Mouse (Mus musculus): ENCODE measurements around the gene Gm49358. TPM values are rescaled to one million over a fixed set of nuclear protein-coding genes. Genes with fewer than 3 reads are reported as not detected.

Gene Gm49358
- polyA plus RNA-seq, 1 experiment from 2014 or later: not detected

GRCm38 (mm10) chr10:86761722-86762383 lies 1.9 kb upstream of the Gm49358 start:
- H3K9me3 ChIP-seq (replicated peaks): 0 out of 2 replicates have a peak, but pooled peaks cover 5% of the 10 kb centered on the region
- no peaks in the 10 kb centered on the region for H3K36me3 ChIP-seq (ENCODE audit: poor library complexity, severe bottlenecking)
- no peak overlapping the region for H3K27ac ChIP-seq
- no peaks in the 10 kb centered on the region for H3K27me3 ChIP-seq
- no peak overlapping the region for H3K9ac ChIP-seq
- WGBS: 53% methylated on average over 7 of the region's 7 CpGs
- no peak overlapping the region for H3K4me2 ChIP-seq
- no peak overlapping the region for H3K4me3 ChIP-seq
- no peaks in the 10 kb centered on the region for H3K4me1 ChIP-seq
- peak; percentile 77 for ATAC-seq

DNA sequence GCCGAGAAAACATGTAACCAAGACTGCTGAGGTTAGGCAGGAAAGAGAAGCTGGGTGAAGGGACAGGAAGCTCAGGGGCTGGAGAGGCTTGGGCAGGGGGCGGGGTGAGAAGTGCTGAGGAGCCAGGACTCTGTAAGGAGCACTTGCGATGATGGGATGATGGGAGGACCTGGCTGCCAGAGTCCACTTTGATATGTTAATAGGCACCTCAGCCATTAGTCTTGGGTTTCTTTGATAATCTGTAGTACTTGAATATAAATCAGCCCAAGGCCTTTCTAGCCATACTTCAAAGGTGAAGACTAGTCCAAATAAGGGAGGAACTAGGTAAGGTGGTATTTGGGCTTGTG lies 1.4 kb upstream of the Gm49358 start:
- 0 out of 2 replicates have a peak, but pooled peaks cover 5% of the 10 kb centered on the region for H3K9me3 ChIP-seq (replicated peaks)
- no peak overlapping the region for H3K4me2 ChIP-seq
- no peak for ATAC-seq
- H3K36me3 ChIP-seq (ENCODE audit: poor library complexity, severe bottlenecking): no peaks in the 10 kb centered on the region
- H3K27ac ChIP-seq: no peak overlapping the region
- no peaks in the 10 kb centered on the region for H3K27me3 ChIP-seq
- no peak overlapping the region for H3K4me3 ChIP-seq
- no peak overlapping the region for H3K9ac ChIP-seq
- WGBS: 69% methylated on average over 3 of the region's 3 CpGs
- H3K4me1 ChIP-seq: no peaks in the 10 kb centered on the region

- 86% methylated on average over 4 of the region's 4 CpGs for WGBS
- Histone ChIP-seq H3K4me2 (no peak overlapping the region), H3K4me1 (peaks cover 19% of the 10 kb centered on the region), H3K4me3 (no peak overlapping the region), H3K36me3 (ENCODE audit: poor library complexity, severe bottlenecking) (no peaks in the 10 kb centered on the region), H3K27me3 (no peaks in the 10 kb centered on the region), H3K27ac (no peak overlapping the region), H3K9me3 (replicated peaks) (0 out of 2 replicates have a peak, but pooled peaks cover 5% of the 10 kb centered on the region), H3K9ac (no peak overlapping the region)
- no peak for ATAC-seq
Measured at GRCm38 (mm10) chr10:86765344-86765966, 1.7 kb downstream of the Gm49358 start.

DNA sequence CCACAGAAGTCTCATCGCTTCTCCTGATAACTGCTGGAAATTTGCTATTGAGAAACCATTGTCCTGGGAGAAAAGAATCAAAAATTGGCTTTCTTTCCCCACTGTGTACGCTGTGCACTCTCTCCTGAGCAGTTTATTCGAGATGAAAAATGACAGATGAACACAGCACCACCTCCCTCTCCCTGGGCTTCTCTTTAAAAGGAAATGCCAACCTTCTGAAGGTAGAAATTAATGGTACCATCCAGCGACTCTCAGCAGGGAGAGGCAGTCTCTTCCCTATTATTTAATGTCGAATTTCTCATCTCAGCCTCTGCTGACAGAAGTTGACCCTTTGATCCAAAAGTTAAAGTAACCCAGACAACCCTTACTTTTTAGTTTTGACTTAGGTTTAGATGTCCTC lies 5.4 kb downstream of the Gm49358 start:
- Histone ChIP-seq H3K9ac (no peak overlapping the region), H3K9me3 (replicated peaks) (no peaks in the 10 kb centered on the region), H3K27me3 (no peaks in the 10 kb centered on the region), H3K27ac (peak overlapping the region; percentile 55), H3K4me1 (peaks cover 23% of the 10 kb centered on the region), H3K4me3 (no peak overlapping the region), H3K4me2 (0 out of 2 replicates have a peak overlapping the region, but pooled peaks have one; percentile 24), H3K36me3 (ENCODE audit: poor library complexity, severe bottlenecking) (no peaks in the 10 kb centered on the region)
- 58% methylated on average over 5 of the region's 5 CpGs for WGBS
- ATAC-seq: peak; percentile 46

DNA sequence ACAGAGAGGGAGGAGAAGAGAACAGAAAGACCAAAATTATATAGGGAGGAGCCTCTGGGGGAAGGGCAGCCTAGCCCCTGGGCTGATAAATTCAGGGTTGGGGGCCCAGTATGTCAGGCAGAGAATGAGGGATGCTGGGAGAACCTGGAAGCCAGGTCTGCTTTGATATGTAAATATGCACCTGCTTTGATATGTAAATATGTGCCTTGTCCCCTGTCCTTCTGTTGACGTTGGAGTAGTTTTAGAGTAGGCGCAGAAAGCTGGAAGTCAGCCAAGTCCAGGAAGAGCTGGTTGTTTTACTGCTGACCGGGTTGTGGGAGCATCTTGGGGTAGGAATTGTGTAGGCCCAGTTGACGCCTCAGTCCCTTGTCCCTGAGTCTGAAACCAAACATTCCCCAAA lies 6.0 kb downstream of the Gm49358 start:
- H3K9me3 ChIP-seq (replicated peaks): no peaks in the 10 kb centered on the region
- H3K4me2 ChIP-seq: peak overlapping the region; percentile 24; the same call in 1 of the 2 replicates
- WGBS: 9% methylated on average over 4 of the region's 4 CpGs
- no peak overlapping the region for H3K4me3 ChIP-seq
- no peaks in the 10 kb centered on the region for H3K36me3 ChIP-seq (ENCODE audit: poor library complexity, severe bottlenecking)
- H3K9ac ChIP-seq: no peak overlapping the region
- peak; percentile 80 for ATAC-seq
- peak overlapping the region; percentile 55 for H3K27ac ChIP-seq
- H3K4me1 ChIP-seq: peaks cover 23% of the 10 kb centered on the region
- H3K27me3 ChIP-seq: no peaks in the 10 kb centered on the region

- Histone ChIP-seq H3K9me3 (replicated peaks) (no peaks in the 10 kb centered on the region), H3K9ac (no peak overlapping the region), H3K4me2 (no peak overlapping the region), H3K4me3 (no peak overlapping the region), H3K4me1 (peaks cover 23% of the 10 kb centered on the region), H3K27ac (no peak overlapping the region), H3K36me3 (ENCODE audit: poor library complexity, severe bottlenecking) (no peaks in the 10 kb centered on the region), H3K27me3 (no peaks in the 10 kb centered on the region)
- ATAC-seq: no peak
- 82% methylated on average over 5 of the region's 5 CpGs for WGBS
Measured at GRCm38 (mm10) chr10:86771701-86772100, 7.9 kb downstream of the Gm49358 start.

GRCm38 (mm10) chr10:86772231-86772631 lies 8.5 kb downstream of the Gm49358 start:
- 77% methylated on average over 6 of the region's 6 CpGs for WGBS
- no peak overlapping the region for H3K4me3 ChIP-seq
- no peak for ATAC-seq
- H3K27me3 ChIP-seq: no peaks in the 10 kb centered on the region
- H3K36me3 ChIP-seq (ENCODE audit: poor library complexity, severe bottlenecking): no peaks in the 10 kb centered on the region
- H3K27ac ChIP-seq: no peak overlapping the region
- peaks cover 23% of the 10 kb centered on the region for H3K4me1 ChIP-seq
- H3K9me3 ChIP-seq (replicated peaks): no peaks in the 10 kb centered on the region
- no peak overlapping the region for H3K4me2 ChIP-seq
- H3K9ac ChIP-seq: no peak overlapping the region

GRCm38 (mm10) chr10:86773360-86773759 lies 9.6 kb downstream of the Gm49358 start:
- no peak for ATAC-seq
- Histone ChIP-seq H3K36me3 (ENCODE audit: poor library complexity, severe bottlenecking) (no peaks in the 10 kb centered on the region), H3K9me3 (replicated peaks) (no peaks in the 10 kb centered on the region), H3K4me3 (no peak overlapping the region), H3K4me2 (no peak overlapping the region), H3K9ac (no peak overlapping the region), H3K27me3 (no peaks in the 10 kb centered on the region; the same call in 1 of the 2 replicates), H3K4me1 (peaks cover 31% of the 10 kb centered on the region), H3K27ac (no peak overlapping the region)
- 86% methylated on average over 4 of the region's 4 CpGs for WGBS

DNA sequence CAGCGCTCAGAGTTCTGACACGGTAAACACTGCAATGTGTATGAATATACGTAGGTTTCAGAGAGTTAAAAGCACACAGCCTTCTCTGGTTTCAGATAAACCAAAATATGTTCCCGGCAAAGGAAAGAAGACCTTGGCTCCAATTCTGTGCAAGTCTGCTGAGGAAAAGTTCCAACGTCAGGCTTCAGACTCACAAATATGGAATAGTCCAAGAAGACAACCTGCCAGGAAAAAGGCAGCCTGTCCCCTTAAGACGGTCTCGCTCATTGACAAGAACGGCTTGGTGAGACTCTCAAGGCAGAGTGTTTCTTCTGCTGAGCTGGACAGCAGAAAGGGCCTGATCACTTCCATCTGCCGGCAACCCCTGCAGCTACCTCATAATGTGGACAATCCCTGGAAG lies 12.5 kb downstream of the Gm49358 start:
- Histone ChIP-seq H3K4me1 (peaks cover 31% of the 10 kb centered on the region), H3K9me3 (replicated peaks) (no peaks in the 10 kb centered on the region), H3K36me3 (ENCODE audit: poor library complexity, severe bottlenecking) (no peaks in the 10 kb centered on the region), H3K4me2 (no peak overlapping the region), H3K9ac (no peak overlapping the region), H3K4me3 (no peak overlapping the region), H3K27ac (no peak overlapping the region), H3K27me3 (no peaks in the 10 kb centered on the region; the same call in 1 of the 2 replicates)
- WGBS: 89% methylated on average over 9 of the region's 9 CpGs
- no peak for ATAC-seq

DNA sequence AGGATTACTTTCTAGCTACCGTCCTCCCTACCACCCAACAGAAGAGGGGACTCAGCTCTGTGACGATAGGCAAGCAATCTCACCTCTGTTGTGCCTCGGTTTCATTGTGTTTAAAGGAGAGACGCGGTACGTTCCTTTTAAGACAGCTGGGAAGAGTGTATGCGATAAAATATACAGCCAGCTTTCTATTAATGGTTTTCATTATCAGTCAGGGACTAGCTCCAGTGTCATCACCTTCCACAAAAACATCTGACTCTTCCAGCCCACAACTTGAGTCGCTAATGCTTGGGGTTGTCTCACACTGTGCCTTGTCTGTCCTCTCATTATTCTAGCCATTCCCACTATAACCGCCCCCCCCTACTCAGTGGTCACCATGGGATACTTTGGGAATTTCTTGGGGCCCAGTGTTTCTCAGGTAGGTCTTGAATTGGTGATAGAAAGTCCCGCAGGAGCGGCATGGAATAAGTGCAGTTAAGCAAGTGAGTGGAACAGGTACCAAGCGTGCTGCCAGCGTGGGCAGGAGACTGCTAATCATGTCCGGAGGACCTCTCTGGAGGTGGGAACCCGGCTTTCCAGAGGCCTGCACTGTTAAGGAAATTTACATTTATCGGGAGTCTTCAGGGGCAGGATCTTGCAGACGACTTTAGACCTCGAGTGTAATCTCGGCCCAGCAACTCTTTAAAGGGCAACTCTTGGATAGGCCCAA lies 14.0 kb downstream of the Gm49358 start:
- H3K9ac ChIP-seq: peak overlapping the region; percentile 81
- no peak for ATAC-seq
- H3K4me1 ChIP-seq: peaks cover 39% of the 10 kb centered on the region
- WGBS: 42% methylated on average over 19 of the region's 19 CpGs
- no peaks in the 10 kb centered on the region for H3K36me3 ChIP-seq (ENCODE audit: poor library complexity, severe bottlenecking)
- peak overlapping the region; percentile 97 for H3K4me2 ChIP-seq
- H3K4me3 ChIP-seq: peak overlapping the region; percentile 63
- no peaks in the 10 kb centered on the region; the same call in 1 of the 2 replicates for H3K27me3 ChIP-seq
- no peaks in the 10 kb centered on the region for H3K9me3 ChIP-seq (replicated peaks)
- H3K27ac ChIP-seq: no peak overlapping the region

- peak within 1 kb of the TSS; percentile 97 for H3K4me2 ChIP-seq
- peak within 1 kb of the TSS; percentile 63 for H3K4me3 ChIP-seq
- ATAC-seq: peak; percentile 97
- H3K9me3 ChIP-seq (replicated peaks): no peaks in the 10 kb centered on the region
- H3K36me3 ChIP-seq (ENCODE audit: poor library complexity, severe bottlenecking): no peaks in the 10 kb centered on the region
- H3K4me1 ChIP-seq: peaks cover 44% of the 10 kb centered on the region
- WGBS: under 1% methylated on average over 43 of the region's 44 CpGs
- H3K27me3 ChIP-seq: no peaks in the 10 kb centered on the region; the same call in 1 of the 2 replicates
- H3K9ac ChIP-seq: peak within 1 kb of the TSS; percentile 81
- H3K27ac ChIP-seq: no peak within 1 kb of the TSS
Measured at GRCm38 (mm10) chr10:86778398-86779116, 14.8 kb downstream of the Gm49358 start, which contains the start of gene Nt5dc3. Gene Nt5dc3 (plus strand): TSS chr10:86779005.
